Mouse (Mus musculus) kidney, adult 2 months (tissue): ENCODE measurements around the gene Crip1. TPM values are rescaled to one million over a fixed set of nuclear protein-coding genes. Genes with fewer than 3 reads are reported as not detected.

Source experiments
- DNase-seq: peaks from one replicate; pipeline ENCODE4 v3.0.0; 2021
- H3K27ac ChIP-seq: fragments of 200-500 bp; 2 replicates; pipeline ENCODE4 v1.5.1; 2012; ENCODE audit warnings: low read depth, low read length, control low read depth, inconsistent platforms; ENCODE audit not compliant: insufficient read depth
- H3K27me3 ChIP-seq: fragments of 200-500 bp; replicated peaks from 2 replicates; pipeline ENCODE4 v1.6.1; 2012; ENCODE audit warnings: mild to moderate bottlenecking, moderate library complexity, low read length, inconsistent platforms; ENCODE audit not compliant: control insufficient read depth, insufficient read depth
- H3K36me3 ChIP-seq: fragments of 200-500 bp; 2 replicates; pipeline ENCODE4 v1.6.1; 2012; ENCODE audit warnings: mild to moderate bottlenecking, moderate library complexity, low read length, inconsistent platforms; ENCODE audit not compliant: control insufficient read depth, insufficient read depth
- H3K4me1 ChIP-seq: fragments of 200-500 bp; 2 replicates; pipeline ENCODE4 v1.6.1; 2011; ENCODE audit warnings: low read length; ENCODE audit not compliant: control insufficient read depth, insufficient read depth
- H3K4me3 ChIP-seq: fragments of 200-500 bp; 2 replicates; pipeline ENCODE4 v1.5.1; 2011; ENCODE audit warnings: mild to moderate bottlenecking, low read depth, low read length, control low read depth; ENCODE audit not compliant: insufficient read depth
- CTCF ChIP-seq: fragments of 200-500 bp; conservative IDR thresholded peaks from 2 replicates; pipeline ENCODE4 v1.5.1; 2011; ENCODE audit warnings: low read depth, mild to moderate bottlenecking, control low read depth, low read length, moderate library complexity, mixed read lengths; ENCODE audit not compliant: insufficient read depth, insufficient read length
- POLR2A ChIP-seq: fragments of 200-500 bp; IDR thresholded peaks from one replicate; pipeline ENCODE4 v1.6.1; 2011; ENCODE audit warnings: low read depth, low read length, control low read depth
- WGBS: fragments of 180-500 bp; shearing (Covaris S2); methylation state at CpG from one replicate; pipeline ENCODE4 v1.1.7; 2018; 5-methylcytosine and 5-hydroxymethylcytosine counted together
- polyA plus RNA-seq: library from polyadenylated mRNA; depleted of rRNA; stranded (reverse); fragments of >200 nt; gene quantifications from 2 replicates; pipeline ENCODE4 v1.2.3, GENCODE M21; 2012; rRNA removed

Gene Crip1
- 195 and 229 TPM in 2 replicates for polyA plus RNA-seq

- Histone ChIP-seq H3K36me3 (no peaks in the 10 kb centered on the region), H3K4me3 (peak within 1 kb of the TSS; percentile 2), H3K27ac (peak within 1 kb of the TSS; percentile 30), H3K4me1 (peaks cover 18% of the 10 kb centered on the region), H3K27me3 (no peaks in the 10 kb centered on the region)
- WGBS, result 15% methylated on average over 45 of the region's 45 CpGs
- peak; percentile 85 for DNase-seq
- no peak for TF ChIP-seq POLR2A
- TF ChIP-seq CTCF, result peak; percentile 79
Observed at GRCm38 (mm10) chr12:113146112-113147057, at the start of gene Crip1. Gene Crip1 (plus strand): TSS chr12:113146316.

GRCm38 (mm10) chr12:113097040-113097439 lies 49.1 kb upstream of the Crip1 start:
- 86% methylated on average over 5 of the region's 5 CpGs for WGBS

GRCm38 (mm10) chr12:113097749-113098281 lies 48.3 kb upstream of the Crip1 start, which contains the start of gene Mta1:
Gene Mta1 (plus strand): TSS chr12:113098278.
- DNase-seq, result peak; percentile 59
- H3K4me1 ChIP-seq, result 0 out of 2 replicates have a peak, but pooled peaks cover 11% of the 10 kb centered on the region
- no peaks in the 10 kb centered on the region for H3K27me3 ChIP-seq
- TF ChIP-seq CTCF, result no peak
- no peak for TF ChIP-seq POLR2A
- 0 out of 2 replicates have a peak within 1 kb of the TSS, but pooled peaks have one; percentile 5 for H3K27ac ChIP-seq
- peak within 1 kb of the TSS; percentile 65 for H3K4me3 ChIP-seq
- no peaks in the 10 kb centered on the region for H3K36me3 ChIP-seq
- 7% methylated on average over 47 of the region's 53 CpGs for WGBS

More at GRCm38 (mm10) chr12:113097040-113097439, 49.1 kb upstream of the Crip1 start:
- H3K27me3 ChIP-seq, result no peaks in the 10 kb centered on the region
- no peak for DNase-seq
- H3K36me3 ChIP-seq, result no peaks in the 10 kb centered on the region
- no peak overlapping the region for H3K27ac ChIP-seq
- H3K4me3 ChIP-seq, result no peak overlapping the region
- TF ChIP-seq CTCF (no peak), POLR2A (no peak)
- H3K4me1 ChIP-seq, result 0 out of 2 replicates have a peak, but pooled peaks cover 11% of the 10 kb centered on the region

- no peaks in the 10 kb centered on the region for H3K27me3 ChIP-seq
- H3K27ac ChIP-seq, result 0 out of 2 replicates have a peak overlapping the region, but pooled peaks have one; percentile 5
- DNase-seq, result peak; percentile 29
- no peak for TF ChIP-seq POLR2A
- TF ChIP-seq CTCF, result no peak
- no peaks in the 10 kb centered on the region for H3K36me3 ChIP-seq
- H3K4me1 ChIP-seq, result 0 out of 2 replicates have a peak, but pooled peaks cover 11% of the 10 kb centered on the region
- H3K4me3 ChIP-seq, result peak overlapping the region; percentile 65
- WGBS, result 2% methylated on average over 60 of the region's 60 CpGs
Observed at GRCm38 (mm10) chr12:113098530-113099151, 47.5 kb upstream of the Crip1 start.

- Histone ChIP-seq H3K4me1 (0 out of 2 replicates have a peak, but pooled peaks cover 11% of the 10 kb centered on the region), H3K36me3 (no peaks in the 10 kb centered on the region), H3K4me3 (peak overlapping the region; percentile 65; the same call in 1 of the 2 replicates), H3K27ac (no peak overlapping the region), H3K27me3 (no peaks in the 10 kb centered on the region)
- 34% methylated on average over 6 of the region's 6 CpGs for WGBS
- TF ChIP-seq POLR2A (no peak), CTCF (no peak)
- DNase-seq, result no peak
Observed at GRCm38 (mm10) chr12:113099470-113100237, 46.5 kb upstream of the Crip1 start.

GRCm38 (mm10) chr12:113100448-113101076 lies 45.6 kb upstream of the Crip1 start:
- H3K36me3 ChIP-seq, result no peaks in the 10 kb centered on the region
- WGBS, result 62% methylated on average over 5 of the region's 5 CpGs
- no peak for TF ChIP-seq POLR2A
- TF ChIP-seq CTCF, result no peak
- H3K4me1 ChIP-seq, result 0 out of 2 replicates have a peak, but pooled peaks cover 11% of the 10 kb centered on the region
- H3K4me3 ChIP-seq, result no peak overlapping the region
- DNase-seq, result peak; percentile 40
- no peaks in the 10 kb centered on the region for H3K27me3 ChIP-seq
- no peak overlapping the region for H3K27ac ChIP-seq
